ENCODE assay signal across 22 mouse cellular contexts in genomic region chr14:52306100-52306499, GRCm38 (mm10). TPM values are rescaled to one million over a fixed set of nuclear protein-coding genes. Genes with fewer than 3 reads are reported as not detected.
DNase-seq lines count a peak whose midpoint lies in the region; ATAC-seq and TF ChIP-seq lines count a peak whose summit lies in the region.
"Had no signal": no experiment of that assay in that cellular context is flagged by ENCODE, and none has a peak within 500 bp of the region (broad histone marks: within the 10 kb centered on the region; RNA-seq: fewer than 3 reads in every experiment).

No protein-coding gene starts in this region.

- 52% methylated on average over 2 of the region's 2 CpGs for WGBS in liver, embryonic 14.5 days (ENCODE audit: insufficient replicate concordance)
- WGBS in kidney, embryonic 15.5 days: 95% methylated on average over 2 of the region's 2 CpGs

- peak; percentile 33; the same call in 1 of the 2 replicates for ATAC-seq in liver, embryonic 14.5 days (ENCODE audit: insufficient read depth)
- ATAC-seq in kidney, embryonic 15.5 days (replicated peaks; ENCODE audit: low FRiP score): no peak
- ATAC-seq: CD4-positive, CD25-positive, alpha-beta regulatory T cell, adult 4 months; forebrain, embryonic 14.5 days; inflammation-experienced regulatory T-cells, adult 6 months had no signal

- peak overlapping the region; percentile 27; the same call in 1 of the 2 replicates for H3K9ac ChIP-seq in liver, embryonic 14.5 days (replicated peaks)
- H3K9ac ChIP-seq in kidney, embryonic 15.5 days: no peak overlapping the region

- peak overlapping the region; percentile 85 for H3K4me2 ChIP-seq in liver, embryonic 14.5 days (ENCODE audit: low read depth)
- no peak overlapping the region for H3K4me2 ChIP-seq in kidney, embryonic 15.5 days
- H3K4me2 ChIP-seq: midbrain, embryonic 11.5 days had no signal

- no peaks in the 10 kb centered on the region for H3K36me3 ChIP-seq in liver, embryonic 14.5 days (replicated peaks; ENCODE audit: control insufficient read depth, insufficient read depth, low read depth)
- H3K36me3 ChIP-seq in kidney, embryonic 15.5 days: peaks cover 22% of the 10 kb centered on the region

- H3K9me3 ChIP-seq in liver, embryonic 14.5 days (ENCODE audit: control insufficient read depth, low read length): no peaks in the 10 kb centered on the region
- no peaks in the 10 kb centered on the region for H3K9me3 ChIP-seq in kidney, embryonic 15.5 days (replicated peaks)

- TF ChIP-seq CTCF in liver, embryonic 14.5 days (IDR thresholded peaks at IDR 0.05; ENCODE audit: low read depth): no peak

- peak; percentile 71 for TF ChIP-seq EP300 in liver, embryonic 14.5 days (IDR thresholded peaks at IDR 0.05; ENCODE audit: low read depth)

- H3K4me3 ChIP-seq in liver, embryonic 14.5 days (ENCODE audit: insufficient read depth in 1 of 2, low read depth in 2 of 2, low read length in 2 of 2): peak overlapping the region; percentile 35 to 40; a peak in 2 of 4 replicates
- H3K4me3 ChIP-seq in kidney, embryonic 15.5 days (replicated peaks): no peak overlapping the region
- H3K4me3 ChIP-seq: heart, adult 2 months had no signal

- H3K27ac ChIP-seq in liver, embryonic 14.5 days: peak overlapping the region; percentile 79
- H3K27ac ChIP-seq in kidney, embryonic 15.5 days: no peak overlapping the region
- H3K27ac ChIP-seq: heart, adult 2 months had no signal

- no peaks in the 10 kb centered on the region for H3K27me3 ChIP-seq in liver, embryonic 14.5 days (ENCODE audit: control insufficient read depth, insufficient read depth, low read length)
- H3K27me3 ChIP-seq in kidney, embryonic 15.5 days: no peaks in the 10 kb centered on the region

- DNase-seq in 3T3-L1 (ENCODE audit: low read depth, low spot score) (peak; percentile 17), A20 (ENCODE audit: low read depth, low spot score) (peak; percentile 12)
- peak; percentile 33 for DNase-seq in c-Kit-negative CD71-positive TER-119-positive erythroid progenitor cells, embryonic 14.5 days (ENCODE audit: low read depth, low spot score)
- DNase-seq in liver, embryonic 14.5 days (ENCODE audit: low read depth in 3 of 3, low spot score in 3 of 3): peak; percentile 58 to 61 (median 61)
- no peak for DNase-seq in adrenal gland, adult 8-10 months
- DNase-seq in adrenal gland, postnatal 10 days: no peak
- DNase-seq in adrenal gland, adult (ENCODE audit: inconsistent age in 2 of 2, low spot score in 1 of 2): no peak
- DNase-seq: adrenal gland, postnatal 25 days; cerebellum, adult 9-10 months; gastrocnemius, postnatal 25 days; heart, adult 2 months; heart, postnatal 10 days; kidney, adult 8-10 months; kidney, postnatal 25 days; lung, adult 2 months; spleen, adult 18-20 months; thymus, postnatal 36 days had no signal

- H3K4me1 ChIP-seq in liver, embryonic 14.5 days (replicated peaks; ENCODE audit: control insufficient read depth in 2 of 2, insufficient read depth in 2 of 2, low read length in 1 of 2): peaks cover 16 to 24% of the 10 kb centered on the region in 2 experiments
- H3K4me1 ChIP-seq in kidney, embryonic 15.5 days: peaks cover 7% of the 10 kb centered on the region; the same call in 1 of the 2 replicates

RNA-seq across cellular contexts. Expression of gene Mettl3, which starts 1.2 kb away (rescaled TPM):
- polyA plus RNA-seq in liver, embryonic 14.5 days (2012; rRNA removed): 14.5 and 15.3 TPM in 2 replicates
- polyA plus RNA-seq in liver, embryonic 14.5 days (2014; fragmentation: Nextera tagmentation; extraction: Ambion mirVana): 18.1 and 18.2 TPM in 2 replicates
- total RNA-seq in adrenal gland, adult 8-10 months (2022): 10 to 100 TPM; 39.3 to 66.6 (median 55.2) TPM
- total RNA-seq in adrenal gland, postnatal 10 days (2021): 10 to 100 TPM; 25.4 to 32.0 TPM
- 52.1 and 52.8 TPM in 2 replicates for polyA plus RNA-seq in kidney, embryonic 15.5 days (2015; fragmentation: Nextera tagmentation; extraction: Ambion mirVana)

RNA-seq across cellular contexts. Expression of gene Sall2, which starts 22.5 kb away (rescaled TPM):
- 0.76 and 0.84 TPM in 2 replicates for polyA plus RNA-seq in liver, embryonic 14.5 days (2012; rRNA removed)
- polyA plus RNA-seq in liver, embryonic 14.5 days (2014; fragmentation: Nextera tagmentation; extraction: Ambion mirVana): 0.54 and 0.66 TPM in 2 replicates
- total RNA-seq in adrenal gland, adult 8-10 months (2022): 10 to 100 TPM in 2 of 4 experiments, 1 to 10 TPM in 2; 7.3 to 15.2 (median 12.0) TPM
- total RNA-seq in adrenal gland, postnatal 10 days (2021): 10 to 100 TPM in 1 of 2 experiments, 1 to 10 TPM in 1; 7.2 to 10.1 TPM
- polyA plus RNA-seq in kidney, embryonic 15.5 days (2015; fragmentation: Nextera tagmentation; extraction: Ambion mirVana): 37.8 and 39.3 TPM in 2 replicates

RNA-seq across cellular contexts. Expression of gene Rab2b, which starts 26.8 kb away (rescaled TPM):
- 2.9 and 3.1 TPM in 2 replicates for polyA plus RNA-seq in liver, embryonic 14.5 days (2012; rRNA removed)
- 1.9 and 2.6 TPM in 2 replicates for polyA plus RNA-seq in liver, embryonic 14.5 days (2014; fragmentation: Nextera tagmentation; extraction: Ambion mirVana)
- 10 to 100 TPM; 43.1 to 54.0 (median 48.4) TPM for total RNA-seq in adrenal gland, adult 8-10 months (2022)
- total RNA-seq in adrenal gland, postnatal 10 days (2021): 10 to 100 TPM; 26.2 to 29.0 TPM
- polyA plus RNA-seq in kidney, embryonic 15.5 days (2015; fragmentation: Nextera tagmentation; extraction: Ambion mirVana): 21.9 and 23.5 TPM in 2 replicates

RNA-seq across cellular contexts. Expression of gene Tox4, which starts 27.2 kb away (rescaled TPM):
- 8.5 and 10.1 TPM in 2 replicates for polyA plus RNA-seq in liver, embryonic 14.5 days (2012; rRNA removed)
- polyA plus RNA-seq in liver, embryonic 14.5 days (2014; fragmentation: Nextera tagmentation; extraction: Ambion mirVana): 16.6 and 17.2 TPM in 2 replicates
- 10 to 100 TPM; 54.4 to 80.8 (median 70.4) TPM for total RNA-seq in adrenal gland, adult 8-10 months (2022)
- total RNA-seq in adrenal gland, postnatal 10 days (2021): 10 to 100 TPM; 41.7 to 52.8 TPM
- 44.6 and 49.1 TPM in 2 replicates for polyA plus RNA-seq in kidney, embryonic 15.5 days (2015; fragmentation: Nextera tagmentation; extraction: Ambion mirVana)

RNA-seq across cellular contexts. Expression of gene Chd8, which starts 48.5 kb away (rescaled TPM):
- polyA plus RNA-seq in liver, embryonic 14.5 days (2012; rRNA removed): 9.7 and 13.1 TPM in 2 replicates
- 13.9 and 14.0 TPM in 2 replicates for polyA plus RNA-seq in liver, embryonic 14.5 days (2014; fragmentation: Nextera tagmentation; extraction: Ambion mirVana)
- 100 to 1,000 TPM in 2 of 4 experiments, 10 to 100 TPM in 2; 82.2 to 142 (median 108) TPM for total RNA-seq in adrenal gland, adult 8-10 months (2022)
- 100 to 1,000 TPM in 1 of 2 experiments, 10 to 100 TPM in 1; 71.0 to 103 TPM for total RNA-seq in adrenal gland, postnatal 10 days (2021)
- 33.8 and 40.5 TPM in 2 replicates for polyA plus RNA-seq in kidney, embryonic 15.5 days (2015; fragmentation: Nextera tagmentation; extraction: Ambion mirVana)

Comparison
In these comparisons a context has a peak if more than half of its experiments do, and no peak if none do; other contexts are left out.
1. DNase-seq: peak in 3T3-L1 (single experiment), A20 (single experiment), c-Kit-negative CD71-positive TER-119-positive erythroid progenitor cells, embryonic 14.5 days (single experiment) and liver, embryonic 14.5 days (3 of 3); none in adrenal gland, adult 8-10 months (single experiment), adrenal gland, postnatal 10 days (single experiment) and adrenal gland, adult (0 of 2).